Mouse (Mus musculus): ENCODE measurements around the gene Slc1a1.

Slc1a1 gene

GRCm38 (mm10) chr19:28926366-28926765 lies 91.5 kb downstream of the Slc1a1 start:
- no peak for DNase-seq

- no peak for DNase-seq
Observed at GRCm38 (mm10) chr19:28927396-28927795, 92.5 kb downstream of the Slc1a1 start.

GRCm38 (mm10) chr19:28929034-28929433 lies 94.2 kb downstream of the Slc1a1 start:
- DNase-seq, result no peak

GRCm38 (mm10) chr19:28934897-28935296 lies 100.0 kb downstream of the Slc1a1 start:
- no peak for DNase-seq

- DNase-seq, result no peak
Observed at GRCm38 (mm10) chr19:28940135-28940874, 105.5 kb downstream of the Slc1a1 start.

- no peak for DNase-seq
Observed at GRCm38 (mm10) chr19:28941271-28941670, 106.4 kb downstream of the Slc1a1 start.

GRCm38 (mm10) chr19:28946782-28947181 lies 111.9 kb downstream of the Slc1a1 start:
- DNase-seq, result no peak

- DNase-seq, result no peak
Observed at GRCm38 (mm10) chr19:28947311-28947710, 112.5 kb downstream of the Slc1a1 start.

GRCm38 (mm10) chr19:28951251-28951650 lies 116.4 kb downstream of the Slc1a1 start:
- DNase-seq, result no peak

GRCm38 (mm10) chr19:28963113-28963512 lies 128.3 kb downstream of the Slc1a1 start:
- no peak for DNase-seq

- DNase-seq, result no peak
Observed at GRCm38 (mm10) chr19:28963513-28963841, 128.6 kb downstream of the Slc1a1 start.
